Mouse (Mus musculus): ENCODE results near the gene Tex264.
"Not testable (repeated sequence)": the region's sequence is repeated elsewhere in the genome, so short reads cannot be mapped to it uniquely, and the experiment has no call there.

Gene Tex264

GRCm38 (mm10) chr9:106663200-106663599 is 22.5 kb downstream of the Tex264 start:
- DNase-seq (ENCODE audit: low spot score in 2 of 2) = no peak

DNA sequence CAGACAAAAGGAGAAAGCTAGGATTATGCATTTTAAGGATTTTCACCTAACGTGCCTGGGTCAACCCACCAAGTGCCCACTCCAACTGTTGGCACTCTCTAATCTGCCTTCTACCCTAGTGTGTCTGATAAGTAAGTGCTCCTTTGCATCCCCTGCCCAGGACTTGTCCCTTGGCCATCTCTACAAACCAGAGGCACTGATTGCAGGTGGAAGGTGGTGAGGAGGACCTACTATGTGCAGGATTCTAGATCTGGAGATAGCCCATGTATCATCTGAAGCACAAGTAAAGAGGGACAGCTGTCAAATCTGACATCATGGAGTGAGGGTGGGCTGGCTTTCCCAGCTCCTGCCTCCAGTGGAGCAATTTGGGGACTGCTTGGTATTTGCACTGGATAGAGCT is 25.8 kb downstream of the Tex264 start:
- no peak for DNase-seq (ENCODE audit: low spot score in 2 of 2)

DNA sequence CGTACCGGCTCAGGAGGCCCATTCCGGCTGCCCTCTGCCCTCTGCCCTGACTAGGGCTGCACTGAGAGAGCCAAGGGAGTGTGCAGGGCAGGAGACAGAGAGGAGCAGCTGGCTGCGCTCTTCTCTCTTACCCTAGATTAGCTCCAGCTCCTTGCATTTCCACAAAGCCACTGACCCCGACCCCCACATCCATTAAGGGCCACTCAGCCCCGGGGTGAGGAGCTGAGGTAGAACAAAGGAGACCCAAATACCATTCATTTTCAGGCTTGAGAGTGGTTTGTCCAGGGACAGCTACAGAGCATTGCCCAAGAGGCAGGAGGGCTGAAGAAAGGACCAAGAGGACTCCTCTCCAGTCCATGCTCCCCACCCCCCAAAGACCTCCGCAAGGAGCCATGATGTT is 26.3 kb downstream of the Tex264 start:
- no peak for DNase-seq (ENCODE audit: low spot score in 2 of 2)

- DNase-seq (ENCODE audit: low spot score in 2 of 2) = no peak
Observed at GRCm38 (mm10) chr9:106657592-106657991, 28.1 kb downstream of the Tex264 start.

DNA sequence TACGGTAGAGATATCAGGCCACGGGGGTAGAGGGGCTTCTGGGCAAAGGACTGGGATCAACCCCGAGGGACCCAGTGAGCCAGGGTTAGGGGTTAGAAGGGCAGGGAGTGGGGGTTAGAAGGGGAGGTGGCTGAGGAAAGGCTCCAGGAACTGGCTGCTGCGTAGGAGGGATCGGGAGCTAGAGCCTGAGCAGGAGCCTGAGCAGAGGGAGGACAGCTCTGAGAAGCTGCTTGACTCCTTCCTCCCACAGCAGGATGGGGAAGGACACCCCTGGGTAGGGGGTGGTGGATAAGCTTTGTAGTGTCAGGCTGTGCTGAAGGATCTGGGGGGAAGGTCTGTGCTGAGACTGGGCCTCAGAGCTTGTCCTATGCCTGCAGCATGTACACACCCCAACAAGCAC is 28.9 kb downstream of the Tex264 start:
- no peak for DNase-seq (ENCODE audit: low spot score in 2 of 2)

GRCm38 (mm10) chr9:106655884-106656720 is 29.6 kb downstream of the Tex264 start, which contains the start of gene Grm2:
TSS of gene Grm2 (minus strand) at chr9:106656082.
- no peak for DNase-seq (ENCODE audit: low spot score in 2 of 2)

DNA sequence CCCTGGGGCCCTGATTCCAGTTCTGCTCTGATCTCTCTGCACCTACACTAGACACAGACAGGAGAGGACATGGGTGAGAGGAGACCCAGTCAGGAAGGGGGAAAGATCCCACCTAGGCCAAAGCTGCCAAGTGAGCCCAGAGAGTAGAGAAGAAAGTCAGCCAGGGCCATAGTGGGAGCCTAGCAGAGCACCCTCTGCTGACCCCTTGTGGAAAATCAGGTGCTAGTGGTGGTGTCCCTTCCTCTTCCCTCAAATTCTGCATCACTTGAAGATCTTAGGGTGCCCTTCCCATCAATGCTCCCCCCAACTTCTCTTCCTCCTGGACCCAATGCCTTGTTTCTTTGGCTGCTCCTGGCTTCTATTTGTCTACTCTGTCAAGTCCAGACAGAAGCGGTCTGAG is 33.0 kb downstream of the Tex264 start:
- DNase-seq (ENCODE audit: low spot score in 2 of 2) = no peak

- no peak for DNase-seq (ENCODE audit: low spot score in 2 of 2)
Observed at GRCm38 (mm10) chr9:106647226-106647625, 38.5 kb downstream of the Tex264 start.

DNA sequence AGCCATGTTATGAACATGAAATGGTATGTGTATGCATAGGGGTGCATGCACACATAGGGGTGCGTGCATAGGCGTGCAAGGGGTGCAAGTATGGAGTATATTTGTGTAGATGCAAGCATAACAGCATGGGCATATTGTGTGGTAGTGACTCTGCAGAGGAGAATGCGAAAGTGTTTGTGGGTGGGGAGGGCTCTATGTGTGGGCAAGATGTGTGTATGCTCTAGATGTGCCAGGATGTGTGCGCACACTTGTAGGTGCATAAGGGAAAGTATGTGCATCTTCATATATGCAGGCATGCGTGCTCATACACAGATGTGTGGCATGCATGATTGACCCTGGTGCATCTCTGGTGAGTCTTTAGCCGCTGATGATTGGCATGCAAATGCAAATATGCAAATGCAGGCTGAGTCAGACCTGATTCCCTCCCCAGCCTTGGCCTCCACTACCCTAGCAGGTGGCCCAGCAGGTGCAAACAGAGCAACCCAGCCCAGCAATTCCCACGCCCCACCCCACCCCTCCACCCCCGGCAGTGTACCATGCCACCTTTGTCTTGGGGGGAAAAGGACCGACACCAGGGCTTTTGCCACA is 39.9 kb downstream of the Tex264 start:
- no peak for DNase-seq (ENCODE audit: low spot score in 2 of 2)

GRCm38 (mm10) chr9:106643787-106644186 is 41.9 kb downstream of the Tex264 start:
- DNase-seq (ENCODE audit: low spot score in 2 of 2) = no peak

DNA sequence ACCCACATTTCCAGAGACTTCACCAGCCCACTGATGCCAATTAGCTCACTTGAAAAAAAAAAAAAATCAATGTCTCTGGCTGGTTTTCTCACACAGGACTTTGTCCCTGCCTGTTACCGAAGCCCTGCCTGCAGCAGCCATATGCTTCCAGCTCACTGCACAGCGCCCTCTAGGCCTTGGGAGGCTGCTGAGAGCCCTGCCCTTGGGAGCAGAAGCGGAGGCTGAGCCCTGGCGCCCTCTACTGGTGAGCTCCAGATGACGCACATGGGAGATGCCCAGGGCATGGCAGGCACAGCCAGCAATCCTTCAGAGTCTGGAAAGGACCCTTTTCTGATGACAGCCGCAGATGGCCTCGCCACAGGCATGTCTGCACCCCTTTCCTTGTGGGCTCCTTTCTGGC is 42.6 kb downstream of the Tex264 start:
- DNase-seq (ENCODE audit: low spot score in 2 of 2) = peak; percentile 76 to 81

DNA sequence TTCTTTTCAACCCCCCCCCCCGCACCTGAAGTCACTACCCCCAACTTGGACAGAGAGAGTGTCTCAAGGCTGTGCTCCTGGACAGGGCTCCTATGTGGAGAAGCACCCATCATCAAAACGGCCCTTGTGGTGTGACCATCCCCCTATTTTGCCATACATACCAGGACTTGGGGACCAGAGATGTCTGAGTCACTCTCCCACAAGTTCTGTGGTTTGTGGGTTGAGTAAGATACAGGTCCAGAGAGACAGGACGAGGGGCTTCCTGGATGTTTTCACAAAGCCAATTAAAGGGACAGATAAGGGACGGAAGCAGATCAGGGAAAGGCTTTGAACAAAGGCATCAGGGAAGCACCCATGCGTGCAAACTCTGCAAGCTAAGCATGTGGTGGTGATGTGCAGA is 44.4 kb downstream of the Tex264 start:
- DNase-seq (ENCODE audit: low spot score in 2 of 2) = no peak

GRCm38 (mm10) chr9:106638154-106638553 is 47.6 kb downstream of the Tex264 start:
- no peak for DNase-seq (ENCODE audit: low spot score in 2 of 2)

DNA sequence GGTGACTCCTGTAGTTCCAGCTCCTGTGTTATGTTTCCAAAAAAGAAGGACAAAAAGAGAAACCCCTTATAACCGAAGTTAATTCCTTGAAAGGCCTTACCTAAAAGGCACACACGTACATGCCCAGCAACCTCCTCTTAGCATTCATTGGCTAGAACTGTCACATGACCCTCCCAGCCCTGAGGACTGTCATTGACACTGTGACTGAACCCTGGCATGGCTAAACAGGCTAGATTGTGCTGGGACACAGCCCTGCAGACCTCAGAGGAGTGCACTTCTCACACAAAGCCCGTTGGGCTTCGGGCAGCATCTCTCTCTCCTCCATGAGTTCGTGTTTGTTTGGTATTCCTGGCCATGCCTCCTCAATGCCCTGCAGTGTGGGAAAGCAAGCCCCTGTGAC is 53.5 kb downstream of the Tex264 start:
- DNase-seq (ENCODE audit: low spot score in 2 of 2) = no peak

DNA sequence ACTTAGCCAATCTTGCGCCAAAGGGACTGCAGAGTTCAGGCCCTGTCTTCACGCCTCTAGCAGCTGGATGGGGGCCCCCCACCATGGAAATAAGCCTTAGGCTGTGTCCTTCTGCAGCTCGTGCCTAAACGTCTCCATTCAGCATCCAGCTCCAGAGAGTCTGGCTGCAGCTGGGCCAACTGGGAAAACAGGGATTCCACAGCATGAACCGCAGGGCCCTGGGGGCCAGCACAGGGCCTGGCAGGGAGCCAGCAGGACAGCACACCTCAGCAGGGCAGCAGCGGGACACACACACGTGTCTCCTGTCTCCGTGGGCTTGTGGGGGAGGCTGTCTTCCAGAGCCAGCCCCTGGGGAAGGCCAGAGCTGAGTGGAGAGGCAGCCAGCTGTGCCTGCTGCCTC is 57.9 kb downstream of the Tex264 start:
- not testable (repeated sequence) for DNase-seq (ENCODE audit: low spot score in 2 of 2)

- no peak for DNase-seq (ENCODE audit: low spot score in 2 of 2)
Observed at GRCm38 (mm10) chr9:106626282-106626681, 59.4 kb downstream of the Tex264 start, which contains the start of gene Iqcf6. TSS of gene Iqcf6 (plus strand) at chr9:106626582.

GRCm38 (mm10) chr9:106617496-106617895 is 68.2 kb downstream of the Tex264 start:
- DNase-seq (ENCODE audit: low spot score in 2 of 2) = no peak

DNA sequence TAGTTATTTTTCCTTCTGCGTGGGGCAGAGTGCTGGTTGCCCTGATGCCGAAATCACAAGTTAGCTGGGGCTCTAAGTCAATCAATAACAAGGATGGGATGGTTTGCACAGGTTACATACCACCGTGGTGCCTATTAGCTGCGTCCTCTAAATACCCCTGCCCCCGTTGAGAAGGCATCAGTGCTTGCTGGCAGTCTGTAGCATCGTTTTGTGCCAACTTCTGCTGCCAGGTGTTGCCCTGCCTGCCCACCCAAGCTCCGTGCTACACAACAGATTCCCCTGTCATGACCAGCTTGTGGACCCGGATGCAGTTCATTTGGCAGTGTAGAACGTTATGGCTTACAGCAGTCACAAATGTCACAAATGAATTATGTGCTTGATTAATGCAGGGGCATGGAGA is 69.4 kb downstream of the Tex264 start:
- DNase-seq (ENCODE audit: low spot score in 2 of 2) = no peak

GRCm38 (mm10) chr9:106614616-106615015 is 71.1 kb downstream of the Tex264 start:
- DNase-seq (ENCODE audit: low spot score in 2 of 2) = no peak

- DNase-seq (ENCODE audit: low spot score in 2 of 2) = no peak
Observed at GRCm38 (mm10) chr9:106613951-106614350, 71.8 kb downstream of the Tex264 start.

DNA sequence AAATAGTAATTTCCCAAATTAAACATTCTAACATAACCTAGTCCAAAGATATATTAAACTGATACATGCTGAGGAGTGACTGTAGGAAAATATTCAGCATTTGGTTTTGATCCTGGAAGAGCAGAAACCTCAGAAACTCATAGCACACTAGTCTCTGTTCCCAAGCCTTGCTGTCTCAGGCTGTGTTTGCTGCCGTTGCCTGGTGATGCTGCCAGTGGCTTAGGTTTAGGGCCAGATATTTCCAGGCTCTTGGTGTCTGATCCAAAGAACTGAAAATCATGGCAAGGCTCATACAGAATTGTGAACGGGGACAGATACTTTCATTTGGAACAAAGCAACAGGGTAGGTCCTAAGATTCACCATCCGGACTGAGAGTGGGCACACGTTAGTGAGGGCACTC is 75.0 kb downstream of the Tex264 start:
- DNase-seq (ENCODE audit: low spot score in 2 of 2) = no peak
